Mouse (Mus musculus) lung, postnatal 0 days (tissue): Measurements from ENCODE around the gene Map3k14. TPM values are rescaled to one million over a fixed set of nuclear protein-coding genes. Genes with fewer than 3 reads are reported as not detected.
A peak's percentile ranks its signal among the peaks of the same experiment; 100 is the strongest.

Experiments
- ATAC-seq: fragments of 200-750 bp; cut with Nextera tagmentation; 2 replicates; pipeline ENCODE4 v1.8.0; 2017; ENCODE audit warnings: moderate library complexity
- DNase-seq: peaks from one replicate; pipeline ENCODE4 v3.0.0-alpha.2; 2016; ENCODE audit warnings: low spot score
- H3K27ac ChIP-seq: fragments of 300-500 bp; sonication (generic); 2 replicates; pipeline ENCODE4 v1.5.1; 2014; ENCODE audit warnings: antibody characterized with exemption, mild to moderate bottlenecking, low read length, mixed read lengths
- H3K27me3 ChIP-seq: fragments of 300-500 bp; sonication (generic); replicated peaks from 2 replicates; pipeline ENCODE4 v1.6.1; 2014; ENCODE audit warnings: low read length, mixed read lengths; ENCODE audit not compliant: insufficient read depth
- H3K36me3 ChIP-seq: fragments of 300-500 bp; sonication (generic); 2 replicates; pipeline ENCODE4 v1.6.1; 2014; ENCODE audit warnings: low read length, mixed read lengths; ENCODE audit not compliant: insufficient read depth
- H3K4me1 ChIP-seq: fragments of 300-500 bp; sonication (generic); 2 replicates; pipeline ENCODE4 v1.6.1; 2014; ENCODE audit warnings: antibody characterized with exemption, low read depth, low read length, mixed read lengths; ENCODE audit not compliant: insufficient read depth
- H3K4me2 ChIP-seq: fragments of 300-500 bp; sonication (generic); replicated peaks from 2 replicates; pipeline ENCODE4 v1.6.1; 2014; ENCODE audit warnings: low read depth, mild to moderate bottlenecking, low read length, moderate library complexity, mixed read lengths
- H3K4me3 ChIP-seq: fragments of 300-500 bp; sonication (generic); 2 replicates; pipeline ENCODE4 v1.5.1; 2014; ENCODE audit warnings: low read depth, low read length
- H3K9ac ChIP-seq: fragments of 300-500 bp; sonication (generic); replicated peaks from 2 replicates; pipeline ENCODE4 v1.6.1; 2014; ENCODE audit warnings: low read depth, mild to moderate bottlenecking
- H3K9me3 ChIP-seq: fragments of 300-500 bp; sonication (generic); 2 replicates; pipeline ENCODE4 v1.6.1; 2016; ENCODE audit warnings: low read length, mixed read lengths
- CTCF ChIP-seq: IDR thresholded peaks from 2 replicates; pipeline ENCODE4 v1.5.1; 2016; ENCODE audit warnings: antibody characterized with exemption, mild to moderate bottlenecking
- EP300 ChIP-seq: IDR thresholded peaks from 2 replicates; pipeline ENCODE4 v1.6.1; 2016; ENCODE audit warnings: antibody characterized with exemption, mild to moderate bottlenecking, control low read depth
- WGBS: fragments of 180-500 bp; shearing (Covaris S2); extraction: QIAGEN DNeasy Blood & Tissue Kit; methylation state at CpG from one replicate; pipeline ENCODE4 v1.1.7; 2014; 5-methylcytosine and 5-hydroxymethylcytosine counted together
- polyA plus RNA-seq: library from polyadenylated mRNA; unstranded; fragments of >200 nt; fragmentation: Nextera tagmentation; extraction: Ambion mirVana; gene quantifications from 2 replicates; pipeline ENCODE4 v1.2.1, GENCODE M21; 2015

Gene Map3k14
- polyA plus RNA-seq, 1 experiment from 2014 or later = 2.6 TPM

DNA sequence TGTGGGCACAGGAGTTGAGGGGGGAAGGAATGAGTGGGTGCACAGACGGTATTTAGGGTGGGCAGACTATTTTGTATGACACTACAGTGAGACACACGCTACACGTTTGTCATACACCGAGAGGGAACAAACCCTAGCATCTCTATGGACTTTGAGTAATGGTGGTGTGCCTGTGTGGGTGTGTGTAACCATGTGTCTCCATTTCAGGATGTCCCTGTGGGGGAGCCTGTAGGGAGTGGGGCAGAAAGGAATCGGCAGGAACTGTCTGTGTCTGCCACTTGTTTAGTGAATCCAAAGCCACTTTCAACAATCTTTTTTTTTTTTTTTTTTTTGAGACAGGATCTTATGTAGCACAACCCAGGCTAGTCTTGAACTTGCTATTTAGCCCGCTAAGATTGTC lies 61.1 kb downstream of the Map3k14 start:
- Histone ChIP-seq H3K9ac (no peak overlapping the region), H3K36me3 (no peaks in the 10 kb centered on the region), H3K4me3 (no peak overlapping the region), H3K27me3 (no peaks in the 10 kb centered on the region), H3K9me3 (no peaks in the 10 kb centered on the region), H3K4me2 (no peak overlapping the region), H3K27ac (no peak overlapping the region), H3K4me1 (no peaks in the 10 kb centered on the region)
- ATAC-seq = no peak
- no peak for TF ChIP-seq EP300
- no peak for TF ChIP-seq CTCF
- WGBS = 88% methylated on average over 6 of the region's 6 CpGs
- no peak for DNase-seq

DNA sequence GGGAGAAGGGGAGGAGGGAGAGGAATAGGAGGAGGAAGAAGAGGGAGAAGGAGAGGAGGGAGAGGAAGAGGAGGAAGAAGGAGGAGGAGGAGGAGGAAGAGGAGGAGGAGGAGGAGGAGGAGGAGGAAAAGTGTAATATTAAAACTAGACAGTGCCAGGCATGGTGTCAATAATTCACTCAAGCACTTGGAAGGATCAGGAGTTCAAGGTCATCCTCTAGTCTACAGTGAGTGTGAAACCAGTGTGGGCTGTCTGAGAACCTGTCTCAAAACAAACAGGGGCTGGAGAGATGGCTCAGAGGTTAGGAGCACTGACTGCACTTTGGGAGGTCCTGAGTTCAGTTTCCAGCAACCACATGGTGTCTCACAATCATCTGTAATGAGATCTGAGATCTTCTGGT lies 64.9 kb downstream of the Map3k14 start:
- peaks cover 3% of the 10 kb centered on the region for H3K4me1 ChIP-seq
- no peak for ATAC-seq
- H3K27ac ChIP-seq = no peak overlapping the region
- DNase-seq = no peak
- no peak overlapping the region for H3K4me3 ChIP-seq
- no peaks in the 10 kb centered on the region for H3K9me3 ChIP-seq
- no peak for TF ChIP-seq CTCF
- no peak for TF ChIP-seq EP300
- H3K36me3 ChIP-seq = no peaks in the 10 kb centered on the region
- H3K9ac ChIP-seq = no peak overlapping the region
- no peaks in the 10 kb centered on the region; the same call in 1 of the 2 replicates for H3K27me3 ChIP-seq
- H3K4me2 ChIP-seq = no peak overlapping the region

DNA sequence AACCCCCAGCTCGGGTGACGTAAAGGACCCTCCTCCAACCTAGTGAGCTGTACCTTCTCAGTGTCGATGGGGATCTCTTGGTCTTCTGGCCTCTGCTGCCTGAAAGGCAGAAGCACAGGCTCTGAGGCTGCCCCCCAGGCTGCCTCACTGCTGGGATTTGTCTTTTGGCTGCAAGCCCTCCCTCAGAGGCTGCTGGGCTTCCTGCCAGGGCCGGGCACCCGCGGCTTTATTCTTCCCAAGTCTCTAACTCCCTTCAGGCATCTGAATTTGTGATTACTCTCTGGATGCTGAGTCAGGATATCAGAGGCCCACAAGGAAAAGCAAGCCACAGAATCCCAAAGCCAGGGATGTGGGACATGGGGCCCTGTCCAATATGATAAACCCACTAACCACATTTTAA lies 65.6 kb downstream of the Map3k14 start:
- H3K4me2 ChIP-seq = no peak overlapping the region
- no peak overlapping the region for H3K9ac ChIP-seq
- TF ChIP-seq EP300 (no peak), CTCF (no peak)
- no peaks in the 10 kb centered on the region for H3K36me3 ChIP-seq
- DNase-seq = peak; percentile 20
- no peak overlapping the region for H3K4me3 ChIP-seq
- peaks cover 3% of the 10 kb centered on the region for H3K4me1 ChIP-seq
- ATAC-seq = no peak
- no peaks in the 10 kb centered on the region for H3K9me3 ChIP-seq
- WGBS = 29% methylated on average over 6 of the region's 6 CpGs
- peaks cover 4% of the 10 kb centered on the region; the same call in 1 of the 2 replicates for H3K27me3 ChIP-seq
- no peak overlapping the region for H3K27ac ChIP-seq

DNA sequence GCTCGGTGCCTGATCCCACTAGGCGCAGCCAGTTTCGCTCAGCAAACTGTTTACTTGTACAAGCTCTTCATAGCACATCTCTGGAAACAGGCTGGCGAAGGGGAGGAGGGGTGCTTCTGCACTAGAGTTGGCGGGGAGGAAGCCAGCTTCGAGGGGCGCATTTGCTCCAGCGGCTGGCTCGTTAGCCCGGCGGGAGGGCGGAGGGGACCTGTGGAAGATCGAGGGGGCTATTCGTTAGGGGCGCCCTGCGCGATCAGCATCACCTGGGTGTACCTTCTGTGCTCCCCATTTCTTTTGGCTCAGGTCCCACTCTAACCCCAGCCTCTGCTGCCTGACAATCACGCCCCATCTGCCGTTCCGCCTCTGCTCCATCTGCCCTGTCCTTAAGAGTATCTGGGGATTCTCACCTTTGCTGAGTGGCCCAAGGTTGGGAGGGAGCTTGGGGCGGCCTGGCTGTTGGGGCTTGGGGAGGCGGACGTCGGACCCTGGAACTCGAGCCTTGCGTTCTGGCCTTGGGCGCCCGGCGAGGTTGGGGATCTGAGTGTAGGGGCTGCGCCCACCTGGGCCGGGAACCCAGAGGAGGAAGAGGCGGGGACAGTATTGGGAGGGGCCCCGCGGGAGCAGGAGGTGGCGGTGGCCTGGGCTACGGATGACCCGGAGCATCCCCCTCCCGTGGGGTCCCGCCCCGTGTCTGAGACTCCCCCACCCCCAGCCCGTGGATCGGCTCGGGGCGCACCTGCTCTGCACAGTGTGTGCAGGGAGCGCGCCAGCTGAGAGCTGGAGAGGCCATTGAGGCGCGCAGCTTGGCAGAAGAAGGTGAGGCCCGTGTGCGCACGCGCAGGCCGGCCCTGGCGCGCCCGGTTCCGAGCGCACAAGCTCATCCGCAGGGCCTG lies 68.1 kb downstream of the Map3k14 start:
- Histone ChIP-seq H3K9ac (0 out of 2 replicates have a peak overlapping the region, but pooled peaks have one; percentile 5), H3K27me3 (peaks cover 4% of the 10 kb centered on the region; the same call in 1 of the 2 replicates), H3K4me1 (peaks cover 3% of the 10 kb centered on the region), H3K36me3 (no peaks in the 10 kb centered on the region), H3K4me3 (peak overlapping the region; percentile 19), H3K27ac (no peak overlapping the region), H3K9me3 (no peaks in the 10 kb centered on the region), H3K4me2 (peak overlapping the region; percentile 56)
- ATAC-seq = peak; percentile 52
- TF ChIP-seq EP300 = no peak
- no peak for TF ChIP-seq CTCF
- 6% methylated on average over 57 of the region's 59 CpGs for WGBS
- DNase-seq = peak; percentile 54

DNA sequence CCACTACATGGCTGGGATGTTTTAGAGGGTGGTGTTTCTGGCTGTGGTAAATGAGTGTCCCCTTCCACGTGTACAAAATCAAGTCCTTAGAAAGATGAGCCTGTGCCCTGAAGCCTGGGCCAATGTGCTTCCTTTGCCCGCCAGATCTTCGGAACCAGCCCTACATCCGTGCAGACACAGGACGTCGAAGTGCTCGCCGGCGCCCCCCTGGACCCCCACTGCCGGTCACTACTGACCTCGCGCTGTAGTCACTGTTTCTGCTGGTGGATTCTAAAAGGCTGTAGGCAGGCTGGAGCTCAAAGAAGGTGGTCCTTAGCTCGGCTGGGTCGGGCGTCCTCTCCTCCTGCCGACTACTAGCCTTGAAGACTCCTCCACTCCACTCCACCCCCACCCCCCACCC lies 68.9 kb downstream of the Map3k14 start:
- 10% methylated on average over 16 of the region's 16 CpGs for WGBS
- no peaks in the 10 kb centered on the region for H3K36me3 ChIP-seq
- peaks cover 3% of the 10 kb centered on the region for H3K4me1 ChIP-seq
- no peak for TF ChIP-seq EP300
- no peak for TF ChIP-seq CTCF
- no peak for ATAC-seq
- H3K9me3 ChIP-seq = no peaks in the 10 kb centered on the region
- DNase-seq = no peak
- no peak overlapping the region for H3K27ac ChIP-seq
- H3K9ac ChIP-seq = no peak overlapping the region
- peaks cover 9% of the 10 kb centered on the region; the same call in 1 of the 2 replicates for H3K27me3 ChIP-seq
- H3K4me2 ChIP-seq = no peak overlapping the region
- H3K4me3 ChIP-seq = 0 out of 2 replicates have a peak overlapping the region, but pooled peaks have one; percentile 4

DNA sequence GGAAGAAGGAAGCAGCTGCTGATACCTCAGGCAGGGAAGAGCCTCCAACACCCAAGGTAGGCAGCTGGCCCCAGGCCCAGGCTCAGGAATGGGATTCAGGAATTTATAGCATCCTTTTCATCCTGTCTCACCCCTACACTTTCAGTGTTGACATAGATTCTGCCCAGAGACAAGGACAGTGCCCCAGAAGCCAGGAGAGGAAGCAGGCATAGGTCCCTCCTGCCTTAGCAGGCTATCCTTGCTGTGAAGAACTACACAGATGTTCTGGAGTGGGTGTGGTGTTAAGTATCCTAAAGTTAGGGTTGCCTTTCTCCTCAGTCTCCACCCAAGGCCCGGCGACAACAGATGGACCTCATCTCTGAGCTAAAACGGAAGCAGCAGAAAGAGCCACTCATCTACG lies 69.9 kb downstream of the Map3k14 start:
- DNase-seq (no peak), ATAC-seq (no peak)
- TF ChIP-seq CTCF (no peak), EP300 (no peak)
- H3K9ac ChIP-seq = no peak overlapping the region
- H3K36me3 ChIP-seq = no peaks in the 10 kb centered on the region
- H3K27me3 ChIP-seq = peaks cover 19% of the 10 kb centered on the region
- H3K9me3 ChIP-seq = no peaks in the 10 kb centered on the region
- H3K27ac ChIP-seq = no peak overlapping the region
- peaks cover 3% of the 10 kb centered on the region for H3K4me1 ChIP-seq
- H3K4me2 ChIP-seq = no peak overlapping the region
- H3K4me3 ChIP-seq = no peak overlapping the region
- WGBS = 69% methylated on average over 4 of the region's 4 CpGs
